Mouse (Mus musculus) CD4-positive, CD25-positive, alpha-beta regulatory T cell, adult 4 months (primary cell): ENCODE data around the gene Slc5a10. TPM values are rescaled to one million over a fixed set of nuclear protein-coding genes. Genes with fewer than 3 reads are reported as not detected.

Experiments used
- ATAC-seq: one replicate; pipeline ENCODE4 v1.8.0; 2017
- polyA plus RNA-seq, 2 experiments: library from polyadenylated mRNA; unstranded; fragments of 100-300 nt; shearing (Covaris generic); gene quantifications; one replicate each; pipeline ENCODE4 v1.2.1; 2017

The Slc5a10 gene
- polyA plus RNA-seq, 2 experiments from 2014 or later, result not detected

DNA sequence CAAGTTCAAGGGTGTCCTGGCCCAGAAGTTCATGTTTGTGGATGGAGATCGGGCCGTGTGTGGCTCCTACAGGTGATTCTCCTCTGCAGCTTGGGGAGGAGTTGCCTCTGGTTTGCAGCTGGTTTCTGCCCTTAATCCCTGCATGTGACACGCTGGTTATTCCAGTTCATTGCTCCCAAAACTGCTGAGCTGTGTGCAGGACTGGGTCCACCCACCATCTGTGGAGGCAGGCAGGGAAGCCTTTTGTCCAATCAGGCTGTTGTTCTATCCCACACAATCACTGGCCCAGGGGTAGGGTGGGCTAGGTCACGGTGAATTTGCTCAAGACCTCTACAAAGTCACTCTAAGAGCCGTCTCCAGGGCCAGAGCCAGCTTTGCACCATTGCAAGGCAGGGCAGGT lies 18.9 kb downstream of the Slc5a10 start:
- no peak for ATAC-seq

GRCm38 (mm10) chr11:61699933-61700332 lies 20.7 kb downstream of the Slc5a10 start:
- ATAC-seq, result no peak

GRCm38 (mm10) chr11:61699460-61699859 lies 21.2 kb downstream of the Slc5a10 start:
- no peak for ATAC-seq

GRCm38 (mm10) chr11:61698852-61699251 lies 21.8 kb downstream of the Slc5a10 start:
- peak; percentile 90 for ATAC-seq

GRCm38 (mm10) chr11:61692996-61693395 lies 27.6 kb downstream of the Slc5a10 start:
- no peak for ATAC-seq

- ATAC-seq, result no peak
Measured at GRCm38 (mm10) chr11:61687595-61687994, 33.0 kb downstream of the Slc5a10 start.

DNA sequence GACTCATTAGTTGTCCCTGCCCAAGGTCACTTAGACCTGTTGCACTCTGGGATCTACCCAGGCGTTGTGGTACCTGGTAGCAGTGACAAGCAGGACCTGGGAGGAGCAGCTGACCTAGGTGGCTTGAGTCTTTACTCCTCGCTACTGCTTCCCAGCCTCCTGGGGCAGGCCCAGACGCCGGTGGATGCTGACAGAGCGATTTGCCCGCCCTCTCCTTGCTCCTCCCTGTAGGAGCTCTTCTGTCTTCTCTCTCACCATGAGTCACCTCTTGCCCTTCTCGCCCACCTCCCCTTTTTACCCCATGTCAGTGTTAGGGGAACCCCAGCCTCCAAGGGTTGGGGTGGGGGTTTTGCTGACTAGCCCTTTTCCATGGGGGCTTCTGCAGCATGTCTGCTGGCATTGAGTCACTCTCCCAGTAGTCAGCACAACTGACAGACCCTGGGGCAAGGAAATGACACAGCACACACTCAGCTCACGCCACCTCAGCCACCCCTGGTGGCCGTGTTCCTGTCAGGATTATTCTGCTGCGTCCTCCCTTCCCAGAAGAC lies 33.6 kb downstream of the Slc5a10 start:
- no peak for ATAC-seq

- ATAC-seq, result no peak
Measured at GRCm38 (mm10) chr11:61686141-61686540, 34.5 kb downstream of the Slc5a10 start.

- ATAC-seq, result no peak
Measured at GRCm38 (mm10) chr11:61685119-61685725, 35.4 kb downstream of the Slc5a10 start.

DNA sequence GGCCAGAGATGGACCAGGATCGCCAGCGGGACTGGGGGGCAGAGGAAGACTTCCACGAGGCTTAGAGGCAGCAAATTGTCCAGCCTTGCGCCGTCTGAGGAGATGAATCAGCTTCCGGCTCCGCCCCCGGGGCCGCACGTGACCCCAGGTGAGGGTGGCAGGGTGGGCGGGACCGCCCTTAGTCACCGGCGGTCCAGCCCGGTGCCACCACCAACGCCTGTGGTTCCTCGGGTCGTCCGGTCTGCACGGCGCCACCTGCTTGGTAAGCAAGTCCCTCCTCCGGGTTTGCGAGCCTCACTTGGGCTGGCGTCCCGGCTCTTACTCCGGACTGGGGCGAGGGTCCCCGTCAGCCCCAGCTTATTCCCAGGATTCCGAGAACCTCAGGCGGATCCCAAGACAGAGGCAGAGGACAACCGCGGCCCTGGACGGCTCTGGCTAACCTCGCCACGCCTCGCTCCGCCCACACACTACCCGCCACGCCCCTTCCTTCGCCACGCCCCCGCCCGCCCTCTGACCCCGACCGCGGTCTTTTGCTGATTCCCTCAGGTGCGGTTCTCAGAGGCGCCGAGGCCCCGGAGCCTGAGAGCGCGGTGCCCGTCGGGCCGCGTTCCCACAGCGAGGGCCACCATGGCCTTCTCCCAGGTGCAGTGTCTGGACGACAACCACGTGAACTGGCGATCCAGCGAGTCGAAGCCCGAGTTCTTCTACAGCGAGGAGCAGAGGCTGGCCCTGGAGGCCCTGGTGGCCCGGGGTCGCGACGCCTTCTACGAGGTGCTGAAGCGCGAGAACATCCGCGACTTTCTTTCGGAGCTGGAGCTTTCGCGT lies 36.5 kb downstream of the Slc5a10 start, which contains the start of gene Fam83g:
Gene Fam83g (plus strand): TSS at position 185 of the 825 bp plus-strand sequence.
- ATAC-seq, result peak; percentile 69

DNA sequence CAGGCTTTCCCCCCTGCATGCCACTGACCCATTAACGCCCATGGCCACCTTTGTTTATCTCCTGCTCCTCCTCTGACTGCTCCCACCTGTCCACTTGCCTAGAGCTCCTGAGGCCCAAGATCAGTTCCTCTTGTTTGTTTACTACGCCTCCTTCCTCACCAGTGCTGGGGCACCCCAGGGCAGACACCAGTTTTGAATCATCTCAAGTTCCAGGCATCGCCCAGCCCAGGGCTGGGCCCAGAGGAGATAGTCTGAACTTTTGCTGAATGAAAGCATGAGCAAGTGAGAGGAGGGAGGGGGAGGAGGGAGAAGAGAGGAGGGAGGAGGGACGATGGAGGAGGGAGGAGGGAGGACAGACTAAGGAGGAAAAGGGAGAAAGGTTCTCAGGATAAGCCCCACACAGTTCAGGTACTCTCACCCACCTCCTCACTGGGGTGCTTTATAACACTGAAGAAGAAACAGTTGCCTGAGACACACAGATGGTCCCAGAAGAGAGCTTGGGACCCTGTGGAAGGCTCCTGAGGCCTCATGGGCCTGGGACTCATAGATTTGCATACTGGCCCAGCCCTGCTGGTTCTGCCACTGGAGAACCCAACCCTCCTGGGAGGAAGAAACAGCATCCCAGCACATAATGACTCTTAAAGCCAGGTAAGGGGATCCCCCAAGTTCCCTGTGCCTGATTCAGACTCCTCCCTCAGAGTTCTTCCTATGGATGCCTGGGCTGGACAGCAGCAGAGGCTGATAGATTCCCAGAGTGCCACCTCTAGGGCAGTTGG lies 41.3 kb downstream of the Slc5a10 start:
- ATAC-seq, result no peak

DNA sequence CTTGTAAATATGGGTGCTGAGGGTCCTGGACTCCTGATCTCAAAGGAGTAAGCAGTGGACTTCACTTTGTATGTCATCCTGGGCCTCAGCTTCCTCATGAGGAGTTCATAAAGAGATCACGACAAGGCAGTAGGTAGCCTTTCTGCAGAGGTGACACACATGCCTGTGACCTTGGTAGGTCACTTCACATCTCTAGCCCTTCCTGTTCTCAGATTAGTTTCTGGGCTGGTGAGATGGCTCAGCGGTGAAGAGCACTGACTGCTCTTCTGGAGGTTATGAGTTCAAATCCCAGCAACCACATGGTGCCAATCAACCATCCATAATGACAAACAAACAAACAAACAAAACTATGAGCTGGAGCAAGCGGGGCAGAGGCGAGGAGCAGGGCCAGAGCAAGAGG lies 42.9 kb downstream of the Slc5a10 start:
- no peak for ATAC-seq

GRCm38 (mm10) chr11:61676216-61676854 lies 44.3 kb downstream of the Slc5a10 start:
- peak; percentile 29 for ATAC-seq

DNA sequence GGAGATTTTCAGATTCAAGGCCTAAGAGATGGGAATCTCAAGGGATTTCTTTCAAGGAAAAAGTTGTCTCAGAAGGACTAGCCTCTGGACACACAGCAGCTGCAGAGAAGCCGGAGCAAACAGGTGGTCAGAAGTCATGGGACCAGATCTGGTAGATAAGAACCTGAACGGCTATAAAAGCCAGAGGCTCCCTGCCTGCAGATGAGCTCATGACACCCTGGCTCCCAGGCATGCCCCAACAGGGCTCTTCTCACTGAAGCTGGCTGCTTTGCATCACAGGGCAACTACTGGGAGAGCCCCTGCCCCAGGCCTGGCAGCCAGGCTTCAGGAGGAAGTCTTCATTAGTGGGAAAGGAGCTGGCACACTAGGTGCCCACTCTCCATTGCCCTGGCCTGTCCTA lies 45.3 kb downstream of the Slc5a10 start:
- no peak for ATAC-seq

DNA sequence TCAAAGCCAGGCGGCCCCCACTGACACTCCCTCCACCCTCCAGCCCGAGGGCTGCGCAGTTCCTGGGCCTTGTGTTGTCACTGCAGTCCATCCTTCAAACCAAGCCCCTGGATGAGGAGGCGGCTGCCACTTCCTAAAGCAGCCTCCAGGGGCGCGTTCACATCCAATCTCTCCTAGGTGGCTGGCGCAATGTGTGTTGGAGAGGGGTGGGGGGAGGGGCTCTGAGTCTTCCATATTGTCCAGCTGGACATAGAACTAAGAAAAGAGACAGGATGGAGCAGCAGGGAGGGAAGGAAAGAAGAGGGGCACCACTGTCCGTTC lies 45.8 kb downstream of the Slc5a10 start:
- ATAC-seq, result no peak

GRCm38 (mm10) chr11:61674151-61674838 lies 46.3 kb downstream of the Slc5a10 start:
- ATAC-seq, result no peak

DNA sequence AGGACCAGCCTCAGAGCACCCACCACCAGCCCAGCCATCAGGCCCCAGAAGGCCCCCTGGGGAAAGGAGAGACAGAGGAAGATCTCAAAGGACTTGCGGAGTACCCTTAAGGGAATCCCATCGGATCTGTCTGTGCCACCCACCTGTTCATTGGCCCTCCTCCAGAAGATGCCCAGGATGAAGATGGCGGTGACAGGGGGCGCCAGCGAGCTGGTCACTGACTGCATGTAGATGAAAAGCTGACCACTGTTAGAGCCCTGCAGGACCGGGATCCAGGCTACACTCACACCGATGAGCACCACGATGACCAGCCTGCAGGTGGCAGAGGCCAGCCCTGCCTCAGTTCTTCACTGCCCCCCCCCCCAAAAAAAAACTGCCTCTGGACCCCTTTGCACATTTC lies 46.9 kb downstream of the Slc5a10 start:
- ATAC-seq, result no peak

DNA sequence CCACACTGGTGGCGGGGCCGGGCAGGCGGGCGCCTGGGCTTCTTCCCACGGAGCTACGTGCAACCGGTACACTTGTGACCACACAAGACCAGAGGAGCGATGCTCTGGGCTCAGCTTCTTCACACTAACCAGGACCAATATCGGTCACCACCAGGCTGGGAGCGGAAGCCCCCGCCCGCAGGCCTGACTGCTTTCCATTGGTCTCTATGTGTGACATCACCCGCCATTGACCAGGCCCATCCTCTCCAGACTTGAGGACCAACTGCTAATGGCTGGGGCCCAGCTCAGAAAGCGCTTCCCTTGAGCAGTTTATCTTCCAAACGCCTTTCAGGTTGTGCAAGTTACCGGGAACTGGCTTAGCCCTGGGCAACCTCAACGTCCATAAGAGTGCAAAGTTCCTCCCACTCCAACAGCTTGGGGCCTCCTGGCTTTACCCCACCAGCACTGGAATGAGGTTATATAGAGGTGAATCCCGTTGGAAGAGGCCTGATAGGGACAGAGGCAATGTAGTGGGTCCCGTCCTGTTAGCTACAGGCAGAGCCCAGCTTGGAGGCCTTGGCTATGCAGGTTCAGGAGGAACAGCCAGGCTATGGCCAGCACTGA lies 48.7 kb downstream of the Slc5a10 start:
- ATAC-seq, result no peak

- ATAC-seq, result peak; percentile 74
Measured at GRCm38 (mm10) chr11:61669492-61670490, 50.8 kb downstream of the Slc5a10 start.

GRCm38 (mm10) chr11:61667782-61668181 lies 52.8 kb downstream of the Slc5a10 start:
- no peak for ATAC-seq
